Mouse (Mus musculus) embryonic facial prominence, embryonic 11.5 days (tissue): ENCODE results near the gene Mb21d2. TPM values are rescaled to one million over a fixed set of nuclear protein-coding genes. Genes with fewer than 3 reads are reported as not detected.

Experiments used
- ATAC-seq: fragments of 200-750 bp; cut with Nextera tagmentation; replicated peaks from 2 replicates; pipeline ENCODE4 v1.8.0; 2017; ENCODE audit warnings: low read depth; ENCODE audit not compliant: insufficient number of reproducible peaks, low FRiP score, low TSS enrichment
- DNase-seq: peaks from one replicate; pipeline ENCODE4 v3.0.0-alpha.2; 2015; ENCODE audit warnings: low spot score
- H3K27ac ChIP-seq: fragments of 300-500 bp; sonication (generic); replicated peaks from 2 replicates; pipeline ENCODE4 v1.5.1; 2014; ENCODE audit warnings: mild to moderate bottlenecking, low read depth, low read length, control low read depth
- H3K27me3 ChIP-seq: fragments of 300-500 bp; sonication (generic); 2 replicates; pipeline ENCODE4 v1.6.1; 2014; ENCODE audit warnings: mild to moderate bottlenecking, low read length, moderate library complexity, mixed read lengths; ENCODE audit not compliant: control insufficient read depth, insufficient read depth
- H3K36me3 ChIP-seq: fragments of 300-500 bp; sonication (generic); replicated peaks from 2 replicates; pipeline ENCODE4 v1.6.1; 2014; ENCODE audit warnings: low read depth, mild to moderate bottlenecking, low read length, moderate library complexity, mixed read lengths; ENCODE audit not compliant: control insufficient read depth, insufficient read depth
- H3K4me1 ChIP-seq: fragments of 300-500 bp; sonication (generic); 2 replicates; pipeline ENCODE4 v1.6.1; 2014; ENCODE audit warnings: low read length, mixed read lengths; ENCODE audit not compliant: control insufficient read depth, insufficient read depth
- H3K4me2 ChIP-seq: fragments of 300-500 bp; sonication (generic); 2 replicates; pipeline ENCODE4 v1.6.1; 2014; ENCODE audit warnings: low read depth, mild to moderate bottlenecking, control low read depth, low read length, moderate library complexity
- H3K4me3 ChIP-seq: fragments of 300-500 bp; sonication (generic); 2 replicates; pipeline ENCODE4 v1.5.1; 2014; ENCODE audit warnings: low read depth, low read length, control low read depth
- H3K9ac ChIP-seq: fragments of 300-500 bp; sonication (generic); replicated peaks from 2 replicates; pipeline ENCODE4 v1.6.1; 2014; ENCODE audit warnings: mild to moderate bottlenecking, control low read depth, low read length
- H3K9me3 ChIP-seq: fragments of 300-500 bp; sonication (generic); replicated peaks from 2 replicates; pipeline ENCODE4 v1.6.1; 2016; ENCODE audit warnings: mild to moderate bottlenecking, low read length, inconsistent platforms, mixed read lengths; ENCODE audit not compliant: control insufficient read depth
- WGBS: fragments of 180-500 bp; shearing (Covaris S2); extraction: QIAGEN DNeasy Blood & Tissue Kit; methylation state at CpG from one replicate; pipeline ENCODE4 v1.1.7; 2014; 5-methylcytosine and 5-hydroxymethylcytosine counted together
- polyA plus RNA-seq: library from polyadenylated mRNA; unstranded; fragments of >200 nt; fragmentation: Nextera tagmentation; extraction: Ambion mirVana; gene quantifications from 2 replicates; pipeline ENCODE4 v1.2.1, GENCODE M21; 2014

Gene Mb21d2
- polyA plus RNA-seq, 1 experiment from 2014 or later, result 11.6 TPM

- H3K9me3 ChIP-seq, result no peaks in the 10 kb centered on the region
- no peak overlapping the region for H3K4me3 ChIP-seq
- H3K9ac ChIP-seq, result no peak overlapping the region
- no peaks in the 10 kb centered on the region for H3K36me3 ChIP-seq
- no peak for DNase-seq
- ATAC-seq, result 0 out of 2 replicates have a peak, but pooled peaks have one; percentile 26
- no peaks in the 10 kb centered on the region for H3K27me3 ChIP-seq
- 59% methylated on average over 8 of the region's 8 CpGs for WGBS
- peaks cover 3% of the 10 kb centered on the region for H3K4me1 ChIP-seq
- H3K27ac ChIP-seq, result no peak overlapping the region
- no peak overlapping the region for H3K4me2 ChIP-seq
These were observed 62.7 kb downstream of the Mb21d2 start for GRCm38 (mm10) chr16:28866584-28867295.

GRCm38 (mm10) chr16:28863616-28864015 is 65.9 kb downstream of the Mb21d2 start:
- no peaks in the 10 kb centered on the region for H3K27me3 ChIP-seq
- H3K4me1 ChIP-seq, result peaks cover 3% of the 10 kb centered on the region
- ATAC-seq, result no peak
- no peak overlapping the region for H3K9ac ChIP-seq
- H3K4me3 ChIP-seq, result no peak overlapping the region
- WGBS, result 78% methylated on average over 6 of the region's 6 CpGs
- no peaks in the 10 kb centered on the region for H3K9me3 ChIP-seq
- H3K27ac ChIP-seq, result no peak overlapping the region
- DNase-seq, result no peak
- H3K4me2 ChIP-seq, result no peak overlapping the region
- H3K36me3 ChIP-seq, result no peaks in the 10 kb centered on the region

GRCm38 (mm10) chr16:28862093-28862492 is 67.4 kb downstream of the Mb21d2 start:
- Histone ChIP-seq H3K4me3 (no peak overlapping the region), H3K4me1 (no peaks in the 10 kb centered on the region), H3K9ac (no peak overlapping the region), H3K27me3 (no peaks in the 10 kb centered on the region), H3K36me3 (no peaks in the 10 kb centered on the region), H3K27ac (no peak overlapping the region), H3K9me3 (no peaks in the 10 kb centered on the region), H3K4me2 (no peak overlapping the region)
- ATAC-seq (no peak), DNase-seq (no peak)
- WGBS, result 34% methylated on average over 7 of the region's 7 CpGs

GRCm38 (mm10) chr16:28859678-28860077 is 69.8 kb downstream of the Mb21d2 start:
- Histone ChIP-seq H3K4me2 (no peak overlapping the region), H3K27ac (no peak overlapping the region), H3K27me3 (no peaks in the 10 kb centered on the region), H3K4me3 (no peak overlapping the region), H3K9ac (no peak overlapping the region), H3K9me3 (no peaks in the 10 kb centered on the region), H3K36me3 (no peaks in the 10 kb centered on the region), H3K4me1 (no peaks in the 10 kb centered on the region)
- WGBS, result 30% methylated on average over 7 of the region's 7 CpGs
- ATAC-seq, result no peak
- DNase-seq, result no peak

- DNase-seq (no peak), ATAC-seq (no peak)
- H3K36me3 ChIP-seq, result no peaks in the 10 kb centered on the region
- H3K4me1 ChIP-seq, result no peaks in the 10 kb centered on the region
- 85% methylated on average over 7 of the region's 7 CpGs for WGBS
- H3K9me3 ChIP-seq, result no peaks in the 10 kb centered on the region
- no peak overlapping the region for H3K4me3 ChIP-seq
- no peak overlapping the region for H3K27ac ChIP-seq
- no peak overlapping the region for H3K9ac ChIP-seq
- no peaks in the 10 kb centered on the region for H3K27me3 ChIP-seq
- no peak overlapping the region for H3K4me2 ChIP-seq
These were observed 70.5 kb downstream of the Mb21d2 start for GRCm38 (mm10) chr16:28859009-28859288.

- DNase-seq (no peak), ATAC-seq (no peak)
- Histone ChIP-seq H3K4me2 (no peak overlapping the region), H3K36me3 (no peaks in the 10 kb centered on the region), H3K27ac (no peak overlapping the region), H3K4me1 (no peaks in the 10 kb centered on the region), H3K27me3 (no peaks in the 10 kb centered on the region), H3K9me3 (no peaks in the 10 kb centered on the region), H3K9ac (no peak overlapping the region), H3K4me3 (no peak overlapping the region)
- 73% methylated on average over 18 of the region's 18 CpGs for WGBS
These were observed 71.1 kb downstream of the Mb21d2 start for GRCm38 (mm10) chr16:28858210-28859008.

GRCm38 (mm10) chr16:28851409-28851821 is 78.1 kb downstream of the Mb21d2 start:
- no peak overlapping the region for H3K4me3 ChIP-seq
- WGBS, result 63% methylated on average over 11 of the region's 11 CpGs
- no peak overlapping the region for H3K4me2 ChIP-seq
- ATAC-seq (peak; percentile 44; the same call in 1 of the 2 replicates), DNase-seq (no peak)
- no peak overlapping the region for H3K9ac ChIP-seq
- H3K36me3 ChIP-seq, result no peaks in the 10 kb centered on the region
- H3K4me1 ChIP-seq, result no peaks in the 10 kb centered on the region
- no peaks in the 10 kb centered on the region for H3K9me3 ChIP-seq
- no peaks in the 10 kb centered on the region for H3K27me3 ChIP-seq
- no peak overlapping the region for H3K27ac ChIP-seq

GRCm38 (mm10) chr16:28850881-28851280 is 78.6 kb downstream of the Mb21d2 start:
- DNase-seq, result no peak
- ATAC-seq, result no peak

More at GRCm38 (mm10) chr16:28850881-28851280, 78.6 kb downstream of the Mb21d2 start:
- no peak overlapping the region for H3K4me3 ChIP-seq
- no peaks in the 10 kb centered on the region for H3K27me3 ChIP-seq
- no peaks in the 10 kb centered on the region for H3K4me1 ChIP-seq
- no peaks in the 10 kb centered on the region for H3K9me3 ChIP-seq
- H3K9ac ChIP-seq, result no peak overlapping the region
- 82% methylated on average over 14 of the region's 14 CpGs for WGBS
- H3K27ac ChIP-seq, result no peak overlapping the region
- H3K4me2 ChIP-seq, result no peak overlapping the region
- H3K36me3 ChIP-seq, result no peaks in the 10 kb centered on the region
